ENCODE assay signal across 18 mouse cellular contexts in the genomic region with DNA sequence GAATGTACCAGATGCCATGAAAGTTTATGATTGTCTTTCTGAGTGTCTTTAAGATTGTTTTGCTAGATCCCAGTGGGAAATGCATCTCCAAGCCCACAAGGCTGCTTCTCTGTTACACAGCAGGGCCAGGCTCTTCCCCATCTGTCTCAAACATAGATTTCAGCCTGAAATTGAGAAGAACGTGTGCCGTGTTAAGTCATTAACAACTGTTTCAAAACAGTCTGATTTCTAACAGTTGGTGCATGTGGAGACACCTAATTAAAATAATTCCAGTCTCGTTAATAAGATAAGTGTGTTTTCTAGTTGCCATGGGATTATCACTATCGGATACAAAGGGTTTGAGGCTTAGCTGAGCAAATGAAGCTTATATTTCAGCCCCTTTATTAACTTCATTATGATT.
DNase-seq lines count a peak whose midpoint lies in the region; ATAC-seq lines count a peak whose summit lies in the region.
"Had no signal": no experiment of that assay in that cellular context is flagged by ENCODE, and none has a peak within 500 bp of the region (broad histone marks: within the 10 kb centered on the region; RNA-seq: fewer than 3 reads in every experiment).

No protein-coding gene starts in this region.

- 39% methylated on average over 4 of the region's 4 CpGs for WGBS in hindbrain, embryonic 15.5 days
- 78% methylated on average over 4 of the region's 4 CpGs for WGBS in hindbrain, embryonic 12.5 days
- WGBS in midbrain, embryonic 15.5 days: 43% methylated on average over 4 of the region's 4 CpGs
- 56% methylated on average over 4 of the region's 4 CpGs for WGBS in midbrain, embryonic 13.5 days
- WGBS in forebrain, embryonic 16.5 days: 13% methylated on average over 4 of the region's 4 CpGs

- no peak overlapping the region for H3K4me3 ChIP-seq in hindbrain, embryonic 15.5 days
- no peak overlapping the region for H3K4me3 ChIP-seq in hindbrain, embryonic 12.5 days
- H3K4me3 ChIP-seq in midbrain, embryonic 15.5 days: no peak overlapping the region
- no peak overlapping the region for H3K4me3 ChIP-seq in midbrain, embryonic 13.5 days (replicated peaks)
- no peak overlapping the region for H3K4me3 ChIP-seq in forebrain, embryonic 16.5 days (replicated peaks; ENCODE audit: low read length)
- H3K4me3 ChIP-seq: embryonic facial prominence, embryonic 10.5 days; left cerebral cortex, adult 2 months had no signal

- H3K9ac ChIP-seq in hindbrain, embryonic 15.5 days: no peak overlapping the region
- no peak overlapping the region for H3K9ac ChIP-seq in hindbrain, embryonic 12.5 days
- no peak overlapping the region for H3K9ac ChIP-seq in midbrain, embryonic 15.5 days
- no peak overlapping the region for H3K9ac ChIP-seq in midbrain, embryonic 13.5 days (replicated peaks)
- H3K9ac ChIP-seq in forebrain, embryonic 16.5 days (replicated peaks; ENCODE audit: low read depth, low read length): no peak overlapping the region

- H3K9me3 ChIP-seq in hindbrain, embryonic 15.5 days: no peaks in the 10 kb centered on the region
- peaks cover 6% of the 10 kb centered on the region; the same call in 1 of the 2 replicates for H3K9me3 ChIP-seq in hindbrain, embryonic 12.5 days (replicated peaks)
- H3K9me3 ChIP-seq in midbrain, embryonic 15.5 days: no peaks in the 10 kb centered on the region
- H3K9me3 ChIP-seq in midbrain, embryonic 13.5 days: peaks cover 7% of the 10 kb centered on the region; the same call in 1 of the 2 replicates
- H3K9me3 ChIP-seq in forebrain, embryonic 16.5 days (ENCODE audit: control insufficient read depth, low read length): no peaks in the 10 kb centered on the region

- no peaks in the 10 kb centered on the region for H3K36me3 ChIP-seq in hindbrain, embryonic 15.5 days
- H3K36me3 ChIP-seq in hindbrain, embryonic 12.5 days: peaks cover under 1% of the 10 kb centered on the region; the same call in 1 of the 2 replicates
- H3K36me3 ChIP-seq in midbrain, embryonic 15.5 days (replicated peaks): no peaks in the 10 kb centered on the region
- peaks cover 4% of the 10 kb centered on the region for H3K36me3 ChIP-seq in midbrain, embryonic 13.5 days
- no peaks in the 10 kb centered on the region for H3K36me3 ChIP-seq in forebrain, embryonic 16.5 days (ENCODE audit: control insufficient read depth, insufficient read depth)

- DNase-seq in c-Kit-positive CD71-positive TER-119-positive erythroid progenitor cells, embryonic 14.5 days (ENCODE audit: low spot score): no peak
- DNase-seq: B cell, adult 2 months; cerebellum, adult 9-10 months; kidney, postnatal 36 days; left cerebral cortex, postnatal 4 days; liver; lung, postnatal 10 days; right cerebral cortex, postnatal 4 days; thymus, adult 2 months had no signal

- peaks cover 46% of the 10 kb centered on the region for H3K4me1 ChIP-seq in hindbrain, embryonic 15.5 days (replicated peaks)
- peaks cover 20% of the 10 kb centered on the region for H3K4me1 ChIP-seq in hindbrain, embryonic 12.5 days
- H3K4me1 ChIP-seq in midbrain, embryonic 15.5 days: peaks cover 33% of the 10 kb centered on the region
- peaks cover 42% of the 10 kb centered on the region for H3K4me1 ChIP-seq in midbrain, embryonic 13.5 days (replicated peaks)
- peaks cover 51% of the 10 kb centered on the region for H3K4me1 ChIP-seq in forebrain, embryonic 16.5 days (replicated peaks; ENCODE audit: control insufficient read depth, insufficient read depth, low read length)

- H3K27me3 ChIP-seq in hindbrain, embryonic 15.5 days: no peaks in the 10 kb centered on the region
- no peaks in the 10 kb centered on the region for H3K27me3 ChIP-seq in hindbrain, embryonic 12.5 days
- H3K27me3 ChIP-seq in midbrain, embryonic 15.5 days (replicated peaks): no peaks in the 10 kb centered on the region
- no peaks in the 10 kb centered on the region for H3K27me3 ChIP-seq in midbrain, embryonic 13.5 days
- H3K27me3 ChIP-seq in forebrain, embryonic 16.5 days (replicated peaks; ENCODE audit: control insufficient read depth, insufficient read depth, low read length): no peaks in the 10 kb centered on the region

- 0 out of 2 replicates have a peak, but pooled peaks have one; percentile 42 for ATAC-seq in hindbrain, embryonic 15.5 days (ENCODE audit: low FRiP score, low read depth)
- no peak for ATAC-seq in hindbrain, embryonic 12.5 days (ENCODE audit: low FRiP score)
- no peak for ATAC-seq in midbrain, embryonic 15.5 days (replicated peaks)
- ATAC-seq in midbrain, embryonic 13.5 days: no peak
- ATAC-seq in forebrain, embryonic 16.5 days: peak; percentile 70
- ATAC-seq in erythroblast, adult 5-6 weeks (replicated peaks; ENCODE audit: low FRiP score, poor library complexity, severe bottlenecking): no peak

- H3K4me2 ChIP-seq in hindbrain, embryonic 15.5 days: no peak overlapping the region
- no peak overlapping the region for H3K4me2 ChIP-seq in hindbrain, embryonic 12.5 days (replicated peaks)
- H3K4me2 ChIP-seq in midbrain, embryonic 15.5 days: no peak overlapping the region
- no peak overlapping the region for H3K4me2 ChIP-seq in midbrain, embryonic 13.5 days (replicated peaks)
- H3K4me2 ChIP-seq in forebrain, embryonic 16.5 days (ENCODE audit: low read length): no peak overlapping the region
- H3K4me2 ChIP-seq: heart, embryonic 11.5 days had no signal

- H3K27ac ChIP-seq in hindbrain, embryonic 15.5 days (replicated peaks): peak overlapping the region; percentile 66
- no peak overlapping the region for H3K27ac ChIP-seq in hindbrain, embryonic 12.5 days
- peak overlapping the region; percentile 64 for H3K27ac ChIP-seq in midbrain, embryonic 15.5 days
- no peak overlapping the region for H3K27ac ChIP-seq in midbrain, embryonic 13.5 days
- peak overlapping the region; percentile 59 for H3K27ac ChIP-seq in forebrain, embryonic 16.5 days (ENCODE audit: low read length)
- H3K27ac ChIP-seq: embryonic facial prominence, embryonic 10.5 days; left cerebral cortex, adult 2 months had no signal

Comparison
In these comparisons a context has a peak if more than half of its experiments do, and no peak if none do; other contexts are left out.
1. ATAC-seq: peak in hindbrain, embryonic 15.5 days (single experiment) and forebrain, embryonic 16.5 days (single experiment); none in hindbrain, embryonic 12.5 days (single experiment), midbrain, embryonic 15.5 days (single experiment), midbrain, embryonic 13.5 days (single experiment) and erythroblast, adult 5-6 weeks (single experiment).
2. H3K27ac ChIP-seq: peak in hindbrain, embryonic 15.5 days (single experiment), midbrain, embryonic 15.5 days (single experiment) and forebrain, embryonic 16.5 days (single experiment); none in hindbrain, embryonic 12.5 days (single experiment) and midbrain, embryonic 13.5 days (single experiment).